In genomic region chr7:97984108-97984834, GRCm38 (mm10) we compare ENCODE assay signal across 8 mouse cellular contexts.
DNase-seq lines count a peak whose midpoint lies in the region.

No protein-coding gene starts in this region.

- peak; percentile 27 to 30 for DNase-seq in cerebellum, postnatal 4 days (ENCODE audit: low spot score in 2 of 2)
- DNase-seq in cerebellum, adult 8-10 months: no peak
- DNase-seq in left cerebral cortex, postnatal 4 days: peak; percentile 58
- DNase-seq in left cerebral cortex, adult 8-10 months (ENCODE audit: low spot score in 2 of 2): no peak
- DNase-seq in adrenal gland, postnatal 25 days: peak; percentile 41
- peak; percentile 54 for DNase-seq in kidney, postnatal 10 days
- DNase-seq in retina, embryonic 14.5 days (ENCODE audit: low spot score): peak; percentile 74
- no peak for DNase-seq in cerebellum, postnatal 36 days

- intact Hi-C loops in left cerebral cortex, postnatal 4 days (cut with DNase I): no loop called here

Comparison
In these comparisons a context has a peak if more than half of its experiments do, and no peak if none do; other contexts are left out.
1. DNase-seq: peak in cerebellum, postnatal 4 days (2 of 2), left cerebral cortex, postnatal 4 days (single experiment), adrenal gland, postnatal 25 days (single experiment), kidney, postnatal 10 days (single experiment) and retina, embryonic 14.5 days (single experiment); none in cerebellum, adult 8-10 months (single experiment), left cerebral cortex, adult 8-10 months (0 of 2) and cerebellum, postnatal 36 days (0 of 2).